Mouse (Mus musculus): ENCODE results near the gene Pgr. TPM values are rescaled to one million over a fixed set of nuclear protein-coding genes. Genes with fewer than 3 reads are reported as not detected.

Pgr gene
- polyA plus RNA-seq (2016; fragmentation: Nextera tagmentation; extraction: Ambion mirVana), result 0.22 and 0.26 TPM in 2 replicates

- H3K4me3 ChIP-seq, result peak within 1 kb of the TSS; percentile 71
- H3K9me3 ChIP-seq, result 0 out of 2 replicates have a peak, but pooled peaks cover 3% of the 10 kb centered on the region
- DNase-seq (ENCODE audit: low spot score), result peak; percentile 30
- no peak within 1 kb of the TSS for H3K27ac ChIP-seq
- H3K4me1 ChIP-seq (replicated peaks), result peaks cover 26% of the 10 kb centered on the region
- H3K36me3 ChIP-seq, result no peaks in the 10 kb centered on the region
- WGBS, result under 1% methylated on average over 16 of the region's 16 CpGs
- peaks cover 54% of the 10 kb centered on the region for H3K27me3 ChIP-seq (ENCODE audit: insufficient read depth, poor library complexity, severe bottlenecking)
Measured at GRCm38 (mm10) chr9:8899616-8900202, at the start of gene Pgr. Pgr (plus strand) TSS chr9:8899833.

- H3K36me3 ChIP-seq, result no peaks in the 10 kb centered on the region
- H3K9me3 ChIP-seq, result no peaks in the 10 kb centered on the region
- H3K4me3 ChIP-seq, result no peak overlapping the region
- WGBS, result 91% methylated on average over 2 of the region's 2 CpGs
- H3K27me3 ChIP-seq (ENCODE audit: insufficient read depth, poor library complexity, severe bottlenecking), result no peaks in the 10 kb centered on the region
- H3K27ac ChIP-seq, result no peak overlapping the region
- DNase-seq (ENCODE audit: low spot score), result no peak
- no peaks in the 10 kb centered on the region for H3K4me1 ChIP-seq (replicated peaks)
Measured at GRCm38 (mm10) chr9:8857455-8857854, 42.2 kb upstream of the Pgr start.

GRCm38 (mm10) chr9:8868511-8868910 is 31.1 kb upstream of the Pgr start:
- 91% methylated on average over 2 of the region's 2 CpGs for WGBS
- DNase-seq (ENCODE audit: low spot score), result no peak
- H3K9me3 ChIP-seq, result no peaks in the 10 kb centered on the region

GRCm38 (mm10) chr9:8895205-8895604 is 4.4 kb upstream of the Pgr start:
- H3K4me1 ChIP-seq (replicated peaks), result peaks cover 7% of the 10 kb centered on the region; the same call in 1 of the 2 replicates
- H3K27me3 ChIP-seq (ENCODE audit: insufficient read depth, poor library complexity, severe bottlenecking), result peaks cover 24% of the 10 kb centered on the region
- no peaks in the 10 kb centered on the region for H3K36me3 ChIP-seq
- 83% methylated on average over 5 of the region's 5 CpGs for WGBS
- DNase-seq (ENCODE audit: low spot score), result no peak
- no peak overlapping the region for H3K27ac ChIP-seq
- H3K9me3 ChIP-seq, result no peaks in the 10 kb centered on the region
- no peak overlapping the region for H3K4me3 ChIP-seq

More at GRCm38 (mm10) chr9:8868511-8868910, 31.1 kb upstream of the Pgr start:
- Histone ChIP-seq H3K36me3 (no peaks in the 10 kb centered on the region), H3K4me3 (no peak overlapping the region), H3K4me1 (replicated peaks) (no peaks in the 10 kb centered on the region), H3K27ac (no peak overlapping the region), H3K27me3 (ENCODE audit: insufficient read depth, poor library complexity, severe bottlenecking) (no peaks in the 10 kb centered on the region)

GRCm38 (mm10) chr9:8900203-8901012 is 775 bp downstream of the Pgr start:
- H3K9me3 ChIP-seq, result 0 out of 2 replicates have a peak, but pooled peaks cover 3% of the 10 kb centered on the region
- peaks cover 26% of the 10 kb centered on the region for H3K4me1 ChIP-seq (replicated peaks)
- H3K4me3 ChIP-seq, result peak overlapping the region; percentile 71
- under 1% methylated on average over 41 of the region's 41 CpGs for WGBS
- H3K27me3 ChIP-seq (ENCODE audit: insufficient read depth, poor library complexity, severe bottlenecking), result peaks cover 54% of the 10 kb centered on the region
- peak; percentile 47 for DNase-seq (ENCODE audit: low spot score)
- H3K27ac ChIP-seq, result peak overlapping the region; percentile 75; the same call in 1 of the 2 replicates
- no peaks in the 10 kb centered on the region for H3K36me3 ChIP-seq

- Histone ChIP-seq H3K4me3 (peak overlapping the region; percentile 71), H3K36me3 (no peaks in the 10 kb centered on the region), H3K9me3 (0 out of 2 replicates have a peak, but pooled peaks cover 3% of the 10 kb centered on the region), H3K4me1 (replicated peaks) (peaks cover 26% of the 10 kb centered on the region), H3K27me3 (ENCODE audit: insufficient read depth, poor library complexity, severe bottlenecking) (peaks cover 54% of the 10 kb centered on the region), H3K27ac (peak overlapping the region; percentile 75)
- DNase-seq (ENCODE audit: low spot score), result peak; percentile 63
- WGBS, result under 1% methylated on average over 36 of the region's 36 CpGs
Measured at GRCm38 (mm10) chr9:8901013-8901646, 1.5 kb downstream of the Pgr start.

- Histone ChIP-seq H3K4me1 (replicated peaks) (peaks cover 26% of the 10 kb centered on the region), H3K27me3 (ENCODE audit: insufficient read depth, poor library complexity, severe bottlenecking) (peaks cover 54% of the 10 kb centered on the region), H3K9me3 (0 out of 2 replicates have a peak, but pooled peaks cover 3% of the 10 kb centered on the region), H3K36me3 (no peaks in the 10 kb centered on the region), H3K27ac (peak overlapping the region; percentile 75), H3K4me3 (peak overlapping the region; percentile 71)
- under 1% methylated on average over 49 of the region's 49 CpGs for WGBS
- peak; percentile 59 for DNase-seq (ENCODE audit: low spot score)
Measured at GRCm38 (mm10) chr9:8901647-8902131, 2.1 kb downstream of the Pgr start.

- WGBS, result 19% methylated on average over 3 of the region's 3 CpGs
- DNase-seq (ENCODE audit: low spot score), result no peak
- H3K36me3 ChIP-seq, result no peaks in the 10 kb centered on the region
- peak overlapping the region; percentile 71 for H3K4me3 ChIP-seq
- H3K27ac ChIP-seq, result no peak overlapping the region; the same call in 1 of the 2 replicates
- H3K9me3 ChIP-seq, result 0 out of 2 replicates have a peak, but pooled peaks cover 3% of the 10 kb centered on the region
- H3K27me3 ChIP-seq (ENCODE audit: insufficient read depth, poor library complexity, severe bottlenecking), result peaks cover 54% of the 10 kb centered on the region
- peaks cover 26% of the 10 kb centered on the region for H3K4me1 ChIP-seq (replicated peaks)
Measured at GRCm38 (mm10) chr9:8902277-8902676, 2.6 kb downstream of the Pgr start.

- H3K27ac ChIP-seq, result no peak overlapping the region
- H3K4me1 ChIP-seq (replicated peaks), result no peaks in the 10 kb centered on the region
- WGBS, result 92% methylated on average over 2 of the region's 2 CpGs
- 0 out of 2 replicates have a peak, but pooled peaks cover 3% of the 10 kb centered on the region for H3K9me3 ChIP-seq
- H3K4me3 ChIP-seq, result no peak overlapping the region
- no peaks in the 10 kb centered on the region for H3K36me3 ChIP-seq
- H3K27me3 ChIP-seq (ENCODE audit: insufficient read depth, poor library complexity, severe bottlenecking), result no peaks in the 10 kb centered on the region
- DNase-seq (ENCODE audit: low spot score), result no peak
Measured at GRCm38 (mm10) chr9:8927561-8927960, 27.9 kb downstream of the Pgr start.

GRCm38 (mm10) chr9:8937753-8938152 is 38.1 kb downstream of the Pgr start:
- WGBS, result 69% methylated on average over 1 of the region's 1 CpGs
- H3K27me3 ChIP-seq (ENCODE audit: insufficient read depth, poor library complexity, severe bottlenecking), result no peaks in the 10 kb centered on the region
- no peak overlapping the region for H3K27ac ChIP-seq
- DNase-seq (ENCODE audit: low spot score), result no peak
- H3K4me3 ChIP-seq, result no peak overlapping the region
- H3K4me1 ChIP-seq (replicated peaks), result no peaks in the 10 kb centered on the region
- H3K9me3 ChIP-seq, result no peaks in the 10 kb centered on the region
- H3K36me3 ChIP-seq, result no peaks in the 10 kb centered on the region

- H3K36me3 ChIP-seq, result no peaks in the 10 kb centered on the region
- H3K27me3 ChIP-seq (ENCODE audit: insufficient read depth, poor library complexity, severe bottlenecking), result no peaks in the 10 kb centered on the region
- H3K27ac ChIP-seq, result no peak overlapping the region
- DNase-seq (ENCODE audit: low spot score), result no peak
- H3K4me3 ChIP-seq, result no peak overlapping the region
- H3K4me1 ChIP-seq (replicated peaks), result no peaks in the 10 kb centered on the region
- no peaks in the 10 kb centered on the region for H3K9me3 ChIP-seq
Measured at GRCm38 (mm10) chr9:8953306-8953705, 53.7 kb downstream of the Pgr start.

GRCm38 (mm10) chr9:8964512-8965133 is 65.0 kb downstream of the Pgr start:
- 67% methylated on average over 8 of the region's 8 CpGs for WGBS
- Histone ChIP-seq H3K27ac (no peak overlapping the region), H3K27me3 (ENCODE audit: insufficient read depth, poor library complexity, severe bottlenecking) (no peaks in the 10 kb centered on the region), H3K9me3 (no peaks in the 10 kb centered on the region), H3K36me3 (no peaks in the 10 kb centered on the region), H3K4me3 (no peak overlapping the region), H3K4me1 (replicated peaks) (no peaks in the 10 kb centered on the region)
- DNase-seq (ENCODE audit: low spot score), result peak; percentile 39

All from hindbrain, embryonic 10.5 days (tissue).